In the genomic region with DNA sequence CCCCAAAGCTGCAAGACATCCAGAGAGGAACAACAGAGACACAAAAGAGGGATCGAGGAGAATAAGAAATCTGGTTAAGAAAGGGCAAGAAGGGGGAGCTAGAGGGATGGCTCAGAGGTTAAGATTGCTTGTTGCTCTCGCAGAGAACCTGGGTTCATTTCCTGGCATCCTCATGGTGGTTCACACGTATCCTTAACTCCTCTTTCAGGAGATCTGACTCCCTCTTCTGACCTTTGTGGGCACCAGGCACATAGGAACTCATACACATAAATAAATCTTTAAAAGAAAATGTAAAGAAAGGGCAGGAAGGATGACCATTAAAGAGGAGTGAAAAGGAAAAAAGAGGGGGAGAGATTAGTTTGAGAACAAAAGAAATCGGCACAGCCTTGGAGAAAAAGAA, we compare ENCODE assay signal across 9 mouse cellular contexts. TPM values are rescaled to one million over a fixed set of nuclear protein-coding genes. Genes with fewer than 3 reads are reported as not detected.
DNase-seq lines count a peak whose midpoint lies in the region; ATAC-seq and TF ChIP-seq lines count a peak whose summit lies in the region.
"Had no signal": no experiment of that assay in that cellular context is flagged by ENCODE, and none has a peak within 500 bp of the region (broad histone marks: within the 10 kb centered on the region; RNA-seq: fewer than 3 reads in every experiment).

No protein-coding gene starts in this region.

- H3K36me3 ChIP-seq in forebrain, embryonic 13.5 days (ENCODE audit: poor library complexity, severe bottlenecking), result no peaks in the 10 kb centered on the region
- H3K36me3 ChIP-seq in limb, embryonic 14.5 days (ENCODE audit: control insufficient read depth, insufficient read depth, low read length), result no peaks in the 10 kb centered on the region

- no peak for TF ChIP-seq POLR2A in limb, embryonic 14.5 days (IDR thresholded peaks at IDR 0.05; ENCODE audit: borderline replicate concordance, extremely low read depth, insufficient read depth, insufficient read length)

- no peak overlapping the region for H3K27ac ChIP-seq in forebrain, embryonic 13.5 days
- no peak overlapping the region for H3K27ac ChIP-seq in limb, embryonic 14.5 days (replicated peaks; ENCODE audit: low read depth, low read length)

- intact Hi-C loops in heart, postnatal 25 days (cut with DNase I), result loop anchor here (2.0 kb wide), 1 partner anchor 60 kb away; no protein-coding TSS in a partner anchor

- peak overlapping the region; percentile 56 for H3K4me2 ChIP-seq in forebrain, embryonic 13.5 days
- H3K4me2 ChIP-seq in limb, embryonic 14.5 days (replicated peaks; ENCODE audit: low read depth, low read length, severe bottlenecking), result peak overlapping the region; percentile 46

- no peaks in the 10 kb centered on the region for H3K9me3 ChIP-seq in forebrain, embryonic 13.5 days (replicated peaks)
- no peaks in the 10 kb centered on the region for H3K9me3 ChIP-seq in limb, embryonic 14.5 days (ENCODE audit: control insufficient read depth, low read length)

- no peaks in the 10 kb centered on the region for H3K27me3 ChIP-seq in forebrain, embryonic 13.5 days
- H3K27me3 ChIP-seq in limb, embryonic 14.5 days (ENCODE audit: control insufficient read depth, insufficient read depth, low read length), result no peaks in the 10 kb centered on the region

- peaks cover 14% of the 10 kb centered on the region for H3K4me1 ChIP-seq in forebrain, embryonic 13.5 days
- H3K4me1 ChIP-seq in limb, embryonic 14.5 days (ENCODE audit: control insufficient read depth, insufficient read depth, low read length), result no peaks in the 10 kb centered on the region

- ATAC-seq in forebrain, embryonic 13.5 days, result 0 out of 2 replicates have a peak, but pooled peaks have one; percentile 3
- ATAC-seq in limb, embryonic 14.5 days (ENCODE audit: low FRiP score, low read depth), result no peak
- ATAC-seq in granulocyte monocyte progenitor cell, adult 5-6 weeks (replicated peaks; ENCODE audit: poor library complexity, severe bottlenecking), result no peak

- WGBS in forebrain, embryonic 13.5 days, result 4% methylated on average over 4 of the region's 4 CpGs
- 16% methylated on average over 4 of the region's 4 CpGs for WGBS in limb, embryonic 14.5 days

- H3K4me3 ChIP-seq in forebrain, embryonic 13.5 days, result no peak overlapping the region
- peak overlapping the region; percentile 28 for H3K4me3 ChIP-seq in limb, embryonic 14.5 days (replicated peaks; ENCODE audit: low read length)

- no peak overlapping the region for H3K9ac ChIP-seq in forebrain, embryonic 13.5 days
- H3K9ac ChIP-seq in limb, embryonic 14.5 days (ENCODE audit: low read depth, low read length, severe bottlenecking), result 0 out of 2 replicates have a peak overlapping the region, but pooled peaks have one; percentile 43

- DNase-seq in heart, adult 11 months, result peak; percentile 4
- no peak for DNase-seq in heart, postnatal 25 days (ENCODE audit: low spot score)
- peak; percentile 47 for DNase-seq in 3T3-L1 (ENCODE audit: low read depth, low spot score)
- DNase-seq in limb, embryonic 14.5 days (ENCODE audit: low spot score), result no peak
- no peak for DNase-seq in gastrocnemius, adult 18-20 months (ENCODE audit: low spot score)
- DNase-seq in adrenal gland, postnatal 25 days, result no peak

RNA-seq across cellular contexts. Expression of a gene that starts 18.6 kb away (rescaled TPM):
- 1 to 10 TPM; 1.0 to 1.1 TPM for total RNA-seq in heart, postnatal 25 days (2021)
- polyA plus RNA-seq in forebrain, embryonic 13.5 days (2015; fragmentation: Nextera tagmentation; extraction: Ambion mirVana), result 67.6 and 73.6 TPM in 2 replicates
- 12.7 and 15.5 TPM in 2 replicates for polyA plus RNA-seq in limb, embryonic 14.5 days (2012; rRNA removed)
- polyA plus RNA-seq in limb, embryonic 14.5 days (2014; fragmentation: Nextera tagmentation; extraction: Ambion mirVana), result 37.4 and 41.6 TPM in 2 replicates
- total RNA-seq in granulocyte monocyte progenitor cell, adult 5-6 weeks (2014; fragmentation: Nextera tagmentation), result not detected in 2 replicates
- not detected in 2 replicates for total RNA-seq in granulocyte monocyte progenitor cell, adult 5-6 weeks (2017)
- total RNA-seq in gastrocnemius, adult 18-20 months (2021), result 1 to 10 TPM; 1.0 to 1.9 TPM
- 10.8 and 17.0 TPM in 2 replicates for total RNA-seq in adrenal gland, postnatal 25 days (2021)
- total RNA-seq: common myeloid progenitor, adult 5-6 weeks had no signal

Comparison
In these comparisons a context has a peak if more than half of its experiments do, and no peak if none do; other contexts are left out.
1. DNase-seq: peak in heart, adult 11 months (single experiment) and 3T3-L1 (single experiment); none in heart, postnatal 25 days (single experiment), limb, embryonic 14.5 days (single experiment), gastrocnemius, adult 18-20 months (single experiment) and adrenal gland, postnatal 25 days (single experiment).